Mouse (Mus musculus) inflammation-experienced regulatory T-cells, adult 6 months (primary cell): ENCODE data around the gene Ulk3. TPM values are rescaled to one million over a fixed set of nuclear protein-coding genes. Genes with fewer than 3 reads are reported as not detected.

ENCODE experiments used
- ATAC-seq: one replicate; pipeline ENCODE4 v1.8.0; 2017
- polyA plus RNA-seq, 3 experiments: library from polyadenylated mRNA; unstranded; fragments of 100-300 nt; shearing (Covaris generic); gene quantifications; one replicate each; pipeline ENCODE4 v1.2.1; 2017

The Ulk3 gene
- polyA plus RNA-seq, 3 experiments from 2014 or later = 31.1 to 35.4 (median 32.0) TPM

- ATAC-seq = no peak
Observed at GRCm38 (mm10) chr9:57568500-57568899, 20.8 kb upstream of the Ulk3 start.

- ATAC-seq = no peak
Observed at GRCm38 (mm10) chr9:57574397-57574796, 14.9 kb upstream of the Ulk3 start.

- no peak for ATAC-seq
Observed at GRCm38 (mm10) chr9:57575577-57575976, 13.7 kb upstream of the Ulk3 start.

DNA sequence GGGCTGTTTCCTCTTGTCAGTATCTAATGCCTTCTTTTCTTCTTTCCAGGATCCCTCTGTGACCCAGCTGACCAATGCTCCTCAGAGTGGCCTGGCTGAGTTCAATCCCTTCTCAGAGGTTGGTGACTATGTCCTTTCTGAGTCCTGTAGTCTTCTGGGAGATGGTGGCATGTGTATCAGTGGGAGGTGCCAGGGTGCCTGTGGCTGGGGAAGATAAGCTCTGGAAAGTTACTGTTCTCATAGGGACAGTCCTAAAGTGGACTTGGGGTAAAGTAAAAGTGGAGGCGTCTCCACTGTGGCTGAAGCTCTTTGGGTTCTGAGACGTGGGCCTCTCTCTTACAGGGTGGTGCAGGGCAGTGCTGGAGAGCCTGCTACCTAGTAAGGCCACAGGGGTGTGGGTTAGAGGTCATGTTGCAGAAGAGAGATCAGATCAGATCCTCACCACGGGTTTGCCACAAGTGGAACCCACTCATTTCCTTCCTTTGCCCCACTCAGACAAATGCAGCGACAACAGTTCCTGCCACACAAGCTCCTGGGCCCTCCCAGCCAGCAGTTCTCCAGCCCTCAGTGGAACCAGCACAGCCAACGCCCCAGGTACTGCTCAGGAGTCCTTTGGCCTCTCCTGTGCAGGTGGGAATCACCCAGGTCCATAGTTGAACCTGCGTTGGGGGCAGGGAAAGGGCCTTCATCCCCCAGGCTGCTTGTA lies 12.0 kb upstream of the Ulk3 start:
- peak; percentile 32 for ATAC-seq

GRCm38 (mm10) chr9:57584991-57585390 lies 4.3 kb upstream of the Ulk3 start:
- ATAC-seq = no peak

- ATAC-seq = no peak
Observed at GRCm38 (mm10) chr9:57590726-57591125, 1.5 kb downstream of the Ulk3 start.

- ATAC-seq = no peak
Observed at GRCm38 (mm10) chr9:57593454-57594173, 4.4 kb downstream of the Ulk3 start.

- ATAC-seq = no peak
Observed at GRCm38 (mm10) chr9:57594174-57594509, 4.9 kb downstream of the Ulk3 start.

DNA sequence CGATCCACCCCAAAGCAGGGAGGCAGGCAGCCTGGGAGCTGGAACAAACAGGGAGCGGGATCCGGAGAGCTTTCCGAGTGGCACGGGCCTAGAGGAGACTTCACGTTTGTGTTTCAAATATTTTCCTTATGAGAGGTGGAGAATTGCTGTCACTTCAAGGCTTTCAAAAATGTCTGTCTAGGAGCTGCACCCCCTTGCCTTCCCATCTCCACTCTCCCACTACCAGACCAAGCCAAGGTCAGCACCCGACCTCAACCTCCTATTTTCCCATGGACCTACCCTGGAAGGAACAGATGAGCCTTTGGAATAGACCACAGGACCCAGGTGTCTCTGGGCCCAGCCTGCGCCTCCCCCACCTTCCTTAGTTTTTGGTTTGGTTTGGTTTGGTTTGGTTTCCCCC lies 8.0 kb downstream of the Ulk3 start:
- ATAC-seq = no peak

- ATAC-seq = no peak
Observed at GRCm38 (mm10) chr9:57597929-57598382, 8.7 kb downstream of the Ulk3 start.

DNA sequence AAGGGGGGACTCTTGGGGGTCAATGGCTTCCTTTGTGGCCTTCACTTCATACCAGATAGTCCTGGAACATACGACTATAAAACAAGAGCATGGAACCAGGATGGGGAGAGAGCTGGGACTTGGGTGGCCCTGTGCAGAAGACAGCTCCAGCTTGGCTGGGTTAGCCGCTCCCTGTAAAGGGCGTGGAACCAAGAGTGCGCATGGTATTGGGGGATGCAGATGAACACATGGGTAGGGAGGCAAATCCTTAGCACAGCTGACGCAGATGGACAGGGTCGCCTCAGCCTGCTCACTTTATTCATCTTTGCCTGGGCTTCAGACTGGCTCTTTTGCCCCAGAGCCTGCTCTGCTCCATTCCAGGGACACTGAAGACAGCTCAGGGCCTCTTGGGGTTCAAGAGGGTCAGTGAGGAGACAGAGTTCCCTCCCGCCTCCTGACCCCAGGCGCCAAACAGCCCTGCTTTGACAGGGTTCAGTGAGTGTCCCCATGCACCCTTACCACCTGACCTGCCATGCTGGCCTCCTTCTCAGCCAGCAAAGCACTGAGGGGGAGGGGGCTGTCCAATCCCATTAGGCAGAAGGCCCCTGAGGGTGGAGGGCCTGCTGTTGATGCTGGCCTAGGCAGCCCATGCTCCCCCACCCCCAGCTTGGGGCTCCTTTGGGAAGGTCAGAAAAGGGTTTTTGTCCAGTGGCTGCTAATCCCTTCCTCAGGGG lies 9.8 kb downstream of the Ulk3 start:
- no peak for ATAC-seq

GRCm38 (mm10) chr9:57600620-57601352 lies 11.5 kb downstream of the Ulk3 start:
- no peak for ATAC-seq

DNA sequence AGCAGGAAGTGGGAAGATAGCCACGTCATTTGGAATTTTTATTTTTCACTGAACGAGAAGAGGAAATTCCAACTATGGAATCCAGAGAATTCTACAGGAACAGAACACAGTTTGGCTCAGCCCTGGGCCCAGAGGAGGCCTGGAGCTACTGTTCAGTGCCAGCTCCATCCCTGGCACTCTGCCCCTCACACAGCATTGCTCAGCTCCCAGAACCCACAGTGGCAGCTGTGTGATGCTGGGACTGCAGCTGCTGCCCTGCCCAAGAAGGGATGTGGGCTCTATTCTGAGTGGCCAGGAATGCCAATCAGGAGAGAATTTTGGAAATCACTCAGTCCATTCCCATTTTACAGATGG lies 12.1 kb downstream of the Ulk3 start:
- ATAC-seq = no peak

DNA sequence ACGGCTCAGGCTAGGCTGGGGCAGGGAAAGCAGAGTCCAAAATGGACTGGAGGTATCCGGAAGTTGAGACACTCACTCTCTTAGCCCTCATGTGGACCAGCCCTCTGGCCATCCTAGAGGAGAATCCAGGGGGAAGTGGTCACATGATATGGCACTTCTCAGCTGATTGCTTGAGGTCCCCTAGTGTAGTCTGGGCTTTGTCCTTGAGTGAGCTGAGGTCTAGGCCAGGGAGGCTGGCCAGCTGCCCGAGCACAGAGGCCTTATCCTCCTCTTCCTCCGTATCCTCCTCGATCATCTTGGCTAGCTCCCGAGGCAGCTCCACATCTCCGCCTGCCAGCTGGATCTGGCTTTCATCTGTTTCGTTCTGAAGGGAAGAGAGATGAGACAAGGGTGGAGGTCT lies 12.8 kb downstream of the Ulk3 start:
- ATAC-seq = no peak

GRCm38 (mm10) chr9:57604875-57605274 lies 15.6 kb downstream of the Ulk3 start:
- ATAC-seq = no peak

DNA sequence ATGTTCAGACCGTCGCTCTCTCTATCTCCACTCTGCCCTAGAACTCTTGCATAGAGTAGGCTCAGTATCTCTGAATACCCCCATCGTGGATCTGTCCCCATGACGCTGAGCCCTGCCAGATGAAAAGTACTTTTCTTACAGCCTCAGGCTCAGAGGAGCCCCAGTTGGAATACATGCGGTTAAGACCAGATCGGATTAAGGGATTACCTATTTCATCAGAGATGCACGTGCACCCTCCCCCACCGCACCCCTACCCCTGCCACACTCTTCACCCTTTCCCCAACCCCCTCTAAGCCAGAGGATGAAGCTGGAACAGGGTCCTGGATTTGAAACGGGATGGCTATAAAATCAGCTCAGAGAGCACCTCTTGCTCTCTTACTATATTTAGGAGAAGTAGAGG lies 16.3 kb downstream of the Ulk3 start:
- no peak for ATAC-seq

DNA sequence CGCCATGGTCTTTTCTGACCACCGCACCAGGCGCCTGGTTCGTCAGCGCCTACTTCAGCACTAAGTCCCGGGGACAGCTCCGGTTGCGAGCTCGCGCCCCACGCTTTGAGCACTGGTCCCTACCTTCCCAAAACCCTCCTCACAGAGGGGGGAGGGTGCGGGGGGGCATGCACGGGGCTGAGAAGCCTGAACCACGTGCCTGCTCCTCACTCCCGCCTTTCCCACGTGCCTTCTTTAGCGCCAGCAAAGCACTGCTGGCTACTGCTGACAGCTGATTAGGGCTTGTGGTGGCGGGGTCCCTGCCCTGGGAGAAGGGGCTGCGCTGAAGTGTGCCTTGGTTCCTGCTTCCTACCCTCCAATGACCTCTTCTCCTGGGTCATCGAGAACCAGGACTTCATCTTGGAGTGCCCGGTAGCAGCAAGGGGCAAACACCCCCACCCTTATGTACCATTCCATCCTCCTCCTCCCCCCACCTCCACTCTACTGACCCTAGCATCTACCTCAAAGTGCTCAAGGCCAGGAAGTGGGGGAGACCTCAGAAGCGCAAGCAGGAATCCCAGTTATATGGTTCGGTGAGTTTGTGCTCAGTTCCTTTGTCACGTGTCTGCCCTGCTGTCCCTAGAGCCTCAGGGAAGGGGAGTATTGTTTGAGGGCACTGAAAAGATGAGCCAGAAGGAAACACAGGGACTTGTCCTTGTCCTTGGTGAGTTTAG lies 17.0 kb downstream of the Ulk3 start, which contains the start of gene Cplx3:
Cplx3 (minus strand) TSS at position 143 of the 713 bp plus-strand sequence.
- ATAC-seq = no peak

DNA sequence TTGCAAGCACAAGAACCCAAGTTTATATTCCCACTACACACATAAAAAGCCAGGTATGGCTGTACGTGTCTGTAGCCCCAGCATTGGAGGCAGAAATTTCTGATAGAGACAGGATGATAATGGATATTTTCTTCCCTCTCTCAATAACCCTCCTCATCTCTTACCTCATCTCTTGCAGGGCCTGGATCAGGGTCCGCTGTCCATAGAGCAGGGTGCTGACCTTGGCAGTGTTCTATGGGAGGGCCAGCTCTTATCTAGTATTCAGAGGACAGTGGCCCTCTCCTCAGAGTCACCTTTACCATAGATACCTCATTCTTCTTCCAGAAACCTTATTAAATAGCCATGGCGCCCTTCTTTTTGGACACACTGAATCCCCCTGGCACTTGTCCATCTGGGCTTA lies 20.6 kb downstream of the Ulk3 start:
- no peak for ATAC-seq

DNA sequence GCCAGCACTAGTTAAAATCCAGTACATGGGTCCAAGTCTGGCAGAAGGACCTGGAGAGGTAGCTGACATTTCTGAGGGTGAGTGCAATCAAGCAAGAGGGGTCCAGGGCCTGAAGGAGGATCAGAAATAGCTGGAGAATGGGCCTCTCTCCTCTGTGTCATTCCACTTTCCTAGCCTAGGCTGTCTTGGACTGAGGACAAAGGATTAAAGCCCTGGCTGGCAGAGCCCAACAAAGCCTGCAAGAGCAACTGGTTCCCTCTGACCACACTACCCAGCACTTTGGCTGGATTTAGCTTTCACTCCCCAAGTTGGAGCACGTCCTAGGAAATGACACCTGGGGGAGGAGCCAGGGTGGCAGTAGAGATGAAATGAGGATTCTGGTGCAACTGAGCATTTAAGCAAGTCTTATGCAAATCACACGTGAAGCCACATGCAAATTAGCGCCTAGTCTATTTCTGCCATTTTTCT lies 21.1 kb downstream of the Ulk3 start:
- ATAC-seq = no peak

DNA sequence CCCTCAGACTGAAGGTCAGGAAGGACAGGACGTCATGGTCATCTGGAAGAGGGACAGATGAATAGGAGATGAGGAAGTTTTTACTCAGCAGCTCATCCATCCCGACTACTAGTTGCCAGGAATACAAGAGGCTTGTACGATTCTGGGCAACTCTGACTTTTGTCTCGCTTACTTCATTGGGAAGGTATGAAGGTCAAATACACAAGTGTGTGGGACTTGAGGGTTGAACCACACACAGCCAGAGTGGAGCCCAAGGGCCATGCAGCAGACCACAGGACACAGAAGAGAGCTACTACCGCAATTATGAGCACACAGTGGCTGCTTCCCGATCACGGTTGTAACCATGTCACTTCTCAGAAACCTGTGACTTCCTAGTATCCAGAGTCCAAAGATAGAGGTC lies 23.3 kb downstream of the Ulk3 start:
- ATAC-seq = no peak

- no peak for ATAC-seq
Observed at GRCm38 (mm10) chr9:57613975-57614374, 24.7 kb downstream of the Ulk3 start.

DNA sequence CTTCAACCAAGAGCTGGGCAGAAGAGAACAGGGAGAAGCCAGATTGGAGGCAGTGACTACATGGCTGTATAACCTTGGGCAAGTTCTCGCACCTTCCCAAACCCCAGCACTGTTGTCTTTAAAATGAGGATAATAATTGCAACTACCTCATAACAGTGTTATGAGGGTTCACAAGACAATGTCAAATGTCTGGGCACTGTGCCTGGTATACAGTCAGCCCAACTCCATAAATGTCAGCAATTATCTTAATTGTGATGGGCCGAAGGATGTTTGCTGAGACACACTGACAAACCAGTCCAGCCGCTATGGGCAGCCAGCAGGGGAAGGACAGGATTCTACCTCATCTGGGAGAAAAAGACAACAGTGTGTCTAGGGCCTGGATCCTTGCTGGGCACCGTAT lies 25.5 kb downstream of the Ulk3 start:
- no peak for ATAC-seq
